Mouse (Mus musculus): ENCODE measurements at regions not wholly inside any gene's neighbourhood (a gene's known extent, or its start where the extent isn't known, plus 50 kb on each side); places are given as distances from the start of the nearest gene placed in this dataset.

DNA sequence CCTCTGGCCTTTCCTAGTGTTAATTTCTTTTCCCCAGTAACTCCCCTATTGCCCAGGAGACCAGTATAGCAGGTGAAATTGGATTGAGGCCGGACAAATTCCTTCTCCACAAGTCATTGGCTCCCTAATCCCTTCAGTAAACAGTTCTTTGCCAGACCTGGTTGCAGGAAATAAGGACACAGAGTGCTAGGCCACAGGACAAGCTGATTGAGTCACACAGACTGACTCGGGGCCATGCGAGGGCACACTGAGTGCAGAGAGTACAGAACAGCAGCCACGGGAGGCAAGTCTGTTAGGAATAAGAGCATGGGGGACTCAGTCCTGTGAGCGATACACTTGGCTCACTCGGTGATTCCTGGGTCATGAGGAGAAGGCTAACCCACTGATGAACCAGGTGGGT, 134.3 kb upstream of the Ajap1 start:
- no peak for DNase-seq (ENCODE audit: low read depth, low spot score)

DNA sequence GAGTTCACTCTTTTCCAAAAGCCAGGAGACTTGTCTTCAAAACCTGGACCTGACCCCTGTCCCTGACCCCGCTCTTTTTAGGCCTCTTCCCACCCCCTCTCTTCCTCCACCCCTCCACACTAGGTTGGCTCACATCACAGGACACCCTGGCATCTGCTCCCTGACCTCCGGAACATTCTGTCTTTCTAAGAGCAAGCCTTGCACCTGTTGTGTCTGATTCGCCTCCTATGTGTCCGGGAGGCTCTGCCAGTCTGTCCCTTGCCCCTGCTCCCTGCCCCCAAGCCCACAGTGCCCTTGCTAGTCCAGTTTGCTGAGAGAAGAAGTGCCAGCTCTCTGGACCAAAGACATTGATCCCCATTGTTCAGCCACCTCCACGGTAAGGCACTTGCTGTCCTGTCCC, 138.3 kb upstream of the Ajap1 start:
- DNase-seq (ENCODE audit: low read depth, low spot score), result no peak

- DNase-seq (ENCODE audit: low read depth, low spot score), result no peak
Observed at GRCm38 (mm10) chr4:153631161-153631560, 148.6 kb upstream of the Ajap1 start.

DNA sequence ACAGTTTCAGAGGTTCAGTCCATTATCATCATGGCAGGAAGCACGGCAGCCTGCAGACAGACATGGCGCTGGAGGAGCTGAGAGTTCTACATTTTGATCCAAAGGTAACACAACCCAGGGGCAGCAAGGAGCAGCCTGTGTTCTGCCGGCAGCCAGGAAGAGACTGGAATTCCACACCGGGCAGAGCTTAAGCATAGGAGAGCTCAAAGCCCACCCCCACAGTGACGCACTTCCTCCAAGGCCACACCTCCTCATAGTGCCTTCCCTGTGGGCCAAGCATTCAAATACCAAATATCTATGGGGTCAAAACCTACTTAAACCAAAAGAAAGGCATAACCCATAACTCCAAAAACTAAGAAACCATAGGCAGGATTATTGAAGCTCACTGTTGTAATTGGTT, 149.4 kb upstream of the Ajap1 start:
- no peak for DNase-seq (ENCODE audit: low read depth, low spot score)

DNA sequence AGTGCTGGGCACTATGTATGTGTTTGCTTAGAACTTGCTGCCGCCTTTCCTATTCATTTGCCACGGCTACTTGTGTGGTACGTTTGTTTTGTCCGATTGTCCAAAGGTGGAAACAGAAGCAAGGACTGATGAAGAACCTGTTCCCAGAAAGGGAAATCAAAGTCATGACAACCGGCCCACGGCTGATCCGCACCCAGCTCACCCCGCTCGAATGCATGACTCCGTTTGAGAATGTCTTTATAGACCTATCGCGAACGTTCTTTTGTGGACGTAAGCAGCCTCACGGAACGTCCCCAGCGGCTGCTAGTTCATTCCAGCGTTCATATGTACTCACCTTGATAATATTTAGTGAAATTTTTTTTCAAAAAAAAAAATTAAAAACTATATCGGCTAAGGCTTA, 149.9 kb upstream of the Ajap1 start:
- DNase-seq (ENCODE audit: low read depth, low spot score), result no peak

DNA sequence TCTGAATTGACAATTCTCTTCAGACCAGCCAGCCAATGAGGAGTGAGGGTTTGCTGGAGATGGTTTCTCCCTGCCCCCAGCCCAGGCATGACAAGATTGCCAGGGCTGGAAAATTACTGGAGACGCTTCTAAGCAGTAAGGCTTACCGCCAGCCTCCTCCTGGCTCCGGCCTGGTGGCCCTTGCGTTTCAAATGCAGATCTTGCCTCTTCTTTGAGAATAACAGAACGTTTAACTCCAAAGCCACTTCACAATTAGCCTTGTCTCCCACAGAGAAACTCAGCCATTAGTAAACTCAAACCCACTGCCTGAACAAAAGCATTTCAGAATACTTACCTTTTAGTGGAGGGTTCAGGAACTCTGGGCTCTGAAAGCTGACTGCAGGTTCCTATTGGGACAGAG, 150.6 kb upstream of the Ajap1 start:
- no peak for DNase-seq (ENCODE audit: low read depth, low spot score)

GRCm38 (mm10) chr4:153634221-153634881, 151.7 kb upstream of the Ajap1 start:
- DNase-seq (ENCODE audit: low read depth, low spot score), result no peak

DNA sequence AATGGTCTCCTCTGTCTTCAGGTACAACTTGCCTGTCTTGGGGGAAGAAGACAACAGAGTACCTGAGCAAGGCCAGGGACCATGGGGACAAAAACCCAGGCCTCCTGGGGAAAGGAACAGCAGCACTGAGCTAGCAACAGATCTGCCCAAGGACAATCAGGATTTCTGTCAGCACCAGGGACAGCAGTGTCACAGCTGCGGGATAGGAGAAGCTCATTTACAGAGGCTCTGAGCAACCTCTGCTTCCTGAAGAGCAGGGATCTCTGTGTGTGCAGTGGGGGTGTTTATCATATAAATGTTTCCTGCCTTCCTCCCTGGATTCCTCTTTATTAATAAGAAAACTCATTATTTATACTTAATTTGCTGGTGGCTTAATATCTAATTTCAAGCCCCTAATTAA, 155.4 kb upstream of the Ajap1 start:
- no peak for DNase-seq (ENCODE audit: low read depth, low spot score)

DNA sequence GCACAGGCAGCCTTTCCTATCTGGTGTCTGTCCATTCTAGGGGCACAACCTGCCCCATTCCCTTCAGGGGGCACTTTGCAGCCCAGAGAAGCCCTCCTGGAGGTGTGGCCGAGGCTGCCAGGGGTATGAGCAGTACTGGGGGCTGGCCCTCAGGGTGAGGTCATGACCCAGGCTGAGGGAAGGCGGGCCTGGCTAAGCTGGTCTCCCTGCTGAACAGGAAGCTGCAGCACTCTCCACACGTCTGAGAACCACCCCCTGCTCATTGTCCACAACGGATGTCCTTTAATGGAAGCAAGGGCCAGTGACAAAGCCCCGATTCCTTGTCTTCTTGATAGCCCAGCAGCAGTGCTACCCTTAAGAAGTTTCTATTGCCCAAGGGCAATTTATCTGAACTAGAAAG, 169.2 kb upstream of the Ajap1 start:
- DNase-seq (ENCODE audit: low read depth, low spot score), result no peak

DNA sequence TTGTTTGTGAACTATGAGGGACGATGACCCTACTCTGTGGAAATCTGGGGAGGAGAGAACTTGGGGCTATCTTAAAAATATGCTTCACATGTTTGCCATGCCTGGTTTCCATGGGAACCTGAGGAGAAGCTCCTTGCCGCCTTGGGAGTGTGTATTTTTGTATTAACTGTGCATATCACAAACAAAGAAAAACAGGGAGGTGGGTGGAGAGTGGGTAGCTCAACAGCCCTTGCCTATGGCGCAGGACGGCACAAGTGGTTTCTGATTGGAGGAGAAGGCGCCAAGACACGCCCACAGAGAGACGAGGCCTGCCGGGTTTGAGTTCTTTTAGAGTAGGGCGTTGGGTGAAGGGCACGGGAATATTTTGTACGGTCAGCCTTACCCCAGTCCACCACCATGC, 170.2 kb upstream of the Ajap1 start:
- no peak for DNase-seq (ENCODE audit: low read depth, low spot score)

DNA sequence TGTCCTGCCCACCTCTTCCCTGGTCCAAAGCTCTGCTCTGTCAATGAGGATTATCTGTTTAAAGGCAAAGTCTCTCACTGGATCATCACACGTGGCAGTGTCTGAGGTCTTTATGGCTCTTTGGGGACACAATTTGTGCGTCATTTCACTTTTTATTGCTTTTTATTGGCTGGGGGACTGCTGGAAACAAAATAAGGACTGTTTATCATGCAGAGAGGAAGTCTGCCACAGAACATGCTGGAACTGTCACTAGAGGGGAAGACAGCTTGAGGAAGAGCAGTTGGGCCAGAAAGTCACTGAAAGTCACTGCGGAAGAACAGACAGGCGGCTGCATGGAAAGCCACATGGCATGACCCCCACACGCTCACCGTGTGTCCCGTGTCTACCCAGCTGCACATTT, 180.1 kb upstream of the Ajap1 start:
- no peak for DNase-seq (ENCODE audit: low read depth, low spot score)

- DNase-seq (ENCODE audit: low read depth, low spot score), result peak; percentile 8
Observed at GRCm38 (mm10) chr4:153666626-153667236, 184.1 kb upstream of the Ajap1 start.

DNA sequence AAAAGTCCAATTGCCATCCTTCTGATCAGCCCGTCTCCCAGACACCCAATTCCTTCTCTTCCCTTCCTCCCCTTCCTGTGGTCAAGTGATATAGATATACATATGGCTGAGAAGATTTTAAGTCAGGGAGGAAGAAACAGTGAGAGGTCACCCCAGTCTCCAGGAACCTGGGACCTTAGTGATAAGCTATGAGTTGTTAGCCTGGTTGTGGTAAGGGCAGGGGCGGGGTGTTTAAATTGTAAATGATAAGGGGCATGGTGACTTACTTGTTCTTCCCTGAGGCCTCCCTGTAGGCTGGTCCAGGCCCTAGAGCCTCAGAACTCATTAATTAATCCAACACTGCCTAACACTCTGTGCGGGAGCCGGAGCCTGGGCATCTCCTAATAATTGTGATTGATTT, 186.5 kb upstream of the Ajap1 start:
- no peak for DNase-seq (ENCODE audit: low read depth, low spot score)

GRCm38 (mm10) chr4:153670216-153670615, 187.6 kb upstream of the Ajap1 start:
- peak; percentile 31 for DNase-seq (ENCODE audit: low read depth, low spot score)

GRCm38 (mm10) chr4:153675431-153675830, 192.8 kb upstream of the Ajap1 start:
- no peak for DNase-seq (ENCODE audit: low read depth, low spot score)

DNA sequence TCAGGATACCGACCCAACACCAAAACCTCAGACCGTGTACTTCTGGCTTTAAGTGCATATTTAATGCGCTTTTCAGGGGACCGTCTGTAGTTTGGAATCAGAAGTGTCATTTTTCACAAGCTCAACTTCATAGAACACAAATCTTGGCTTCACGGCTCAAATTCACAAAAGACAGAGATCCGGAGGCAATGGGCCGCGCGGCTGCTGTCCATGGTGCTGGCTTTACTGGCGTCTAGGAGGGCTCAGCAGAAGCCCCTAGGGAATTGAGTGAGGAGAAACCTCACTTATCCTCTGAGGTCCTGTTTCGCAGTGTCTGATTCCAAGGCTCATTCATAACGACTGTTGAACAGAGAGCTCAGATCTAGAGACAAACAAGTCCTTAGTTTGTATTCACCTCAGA, 196.5 kb upstream of the Ajap1 start:
- no peak for DNase-seq (ENCODE audit: low read depth, low spot score)

- DNase-seq (ENCODE audit: low read depth, low spot score), result no peak
Observed at GRCm38 (mm10) chr4:153688441-153688840, 205.8 kb upstream of the Ajap1 start.

DNA sequence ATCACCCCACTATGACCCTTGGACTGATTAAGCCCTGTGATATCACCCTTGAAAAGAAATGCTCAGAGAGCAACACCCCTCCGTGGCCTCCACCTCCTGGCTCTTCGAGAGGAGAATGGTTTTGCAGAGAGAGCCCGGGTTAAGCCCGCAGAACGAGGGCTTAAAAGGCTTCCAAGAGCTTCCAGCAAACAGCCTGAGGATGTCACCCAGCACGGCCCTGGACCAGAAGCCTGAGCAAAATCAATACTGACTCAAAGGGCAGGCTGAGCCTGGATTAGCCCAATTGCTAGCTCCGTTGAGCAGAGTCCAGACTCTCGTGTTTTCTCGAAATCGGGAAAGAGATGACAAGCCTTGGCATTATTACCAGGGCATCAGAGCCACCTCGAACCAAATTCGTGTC, 211.3 kb upstream of the Ajap1 start:
- no peak for DNase-seq (ENCODE audit: low read depth, low spot score)

DNA sequence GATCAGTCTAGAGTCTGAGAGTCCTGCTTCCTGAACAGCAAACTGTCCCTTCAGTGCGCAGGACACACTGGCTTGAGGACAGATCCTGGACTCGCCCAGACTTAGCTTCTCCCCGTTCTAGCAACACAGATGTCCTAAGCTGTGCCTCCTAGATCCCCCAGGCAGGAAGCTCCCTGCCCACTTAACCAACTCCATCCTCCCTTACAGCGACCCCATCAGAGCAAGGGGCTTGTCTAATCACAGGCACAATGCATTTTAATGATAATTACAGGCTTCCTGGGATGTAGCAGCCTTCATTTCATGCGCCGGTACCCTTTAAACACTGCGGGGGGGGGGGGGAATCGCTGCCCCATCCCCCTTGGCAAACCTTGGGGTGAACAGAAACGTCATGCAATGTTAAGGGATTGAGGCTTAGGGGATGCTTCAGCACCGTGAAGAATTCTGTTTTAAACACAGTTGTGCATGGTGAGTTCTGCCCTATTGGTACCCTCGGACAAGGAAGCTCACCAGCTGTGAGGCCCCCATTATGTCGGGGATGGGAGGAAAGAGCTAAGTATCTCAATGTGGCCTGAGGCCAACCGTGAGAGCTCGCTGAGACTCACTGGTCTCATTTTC, 213.9 kb upstream of the Ajap1 start:
- DNase-seq (ENCODE audit: low read depth, low spot score), result no peak

DNA sequence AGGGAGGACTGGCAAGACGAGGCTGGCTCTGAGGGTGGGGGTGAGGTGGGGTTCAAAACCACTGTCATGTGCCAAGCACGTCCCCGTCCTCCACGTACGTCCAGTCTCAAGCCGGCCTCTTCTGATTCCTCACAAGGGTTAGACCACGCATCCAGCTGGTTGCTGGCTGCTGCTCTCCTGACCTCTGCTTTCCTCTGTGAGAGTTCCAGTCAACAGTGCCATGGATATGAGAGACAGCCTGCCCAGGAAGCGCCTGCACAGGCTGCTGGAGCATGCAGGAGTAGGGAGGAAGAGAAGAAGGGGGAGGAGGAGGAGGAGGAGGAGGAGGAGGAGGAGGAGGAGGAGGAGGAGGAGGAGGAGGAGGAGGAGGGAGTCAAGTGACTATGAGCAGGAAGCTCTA, 224.6 kb upstream of the Ajap1 start:
- no peak for DNase-seq (ENCODE audit: low read depth, low spot score)

DNA sequence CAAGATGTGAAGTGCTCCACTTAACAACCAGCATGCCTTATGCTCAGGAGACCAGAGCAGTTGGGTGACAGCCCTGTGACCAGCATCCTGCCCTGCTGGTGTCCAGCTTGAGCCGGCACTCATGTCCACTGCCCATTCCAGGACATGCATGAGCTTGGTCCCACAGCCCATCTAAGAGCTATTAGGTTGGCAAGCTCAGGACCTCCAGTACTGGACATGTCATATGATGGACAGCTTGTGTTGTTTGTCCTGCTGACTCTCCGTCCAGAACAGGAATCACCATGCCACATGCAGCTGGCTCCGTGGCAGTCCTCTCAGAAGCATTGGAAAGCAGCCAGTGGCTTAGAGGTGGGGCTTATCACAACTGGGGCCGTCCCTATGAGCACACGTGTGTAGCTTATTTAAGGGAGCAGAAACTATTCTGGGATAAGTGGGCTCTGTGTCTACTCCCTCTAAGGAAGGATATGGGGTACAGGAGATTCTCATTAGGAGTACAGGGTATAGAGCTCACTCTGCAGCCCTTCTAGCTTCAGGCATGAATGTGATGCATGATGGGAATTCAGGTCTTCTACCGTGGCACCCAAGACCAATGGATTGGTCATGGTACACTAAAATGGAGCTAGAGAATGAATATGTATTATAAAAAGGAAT, 232.5 kb upstream of the Ajap1 start:
- no peak for DNase-seq (ENCODE audit: low read depth, low spot score)

DNA sequence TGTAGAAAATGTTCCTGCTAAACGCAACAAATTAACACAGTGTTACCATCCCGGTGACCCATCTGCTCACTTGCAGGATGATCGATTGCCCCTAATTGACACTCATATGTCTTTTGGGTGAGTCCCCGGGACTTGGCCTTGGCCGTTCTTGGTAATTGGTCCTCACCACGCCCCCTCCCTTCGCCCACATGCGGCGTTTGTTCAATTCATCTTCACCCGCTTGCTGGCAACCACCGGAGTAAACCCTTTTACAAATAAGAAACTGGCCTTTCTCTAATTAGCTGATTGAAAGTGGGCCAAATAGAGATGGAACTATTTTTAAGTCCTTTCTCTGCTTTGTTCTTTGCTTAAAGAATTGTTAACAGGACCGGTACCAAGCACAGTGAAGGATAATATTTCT, 234.7 kb upstream of the Ajap1 start:
- no peak for DNase-seq (ENCODE audit: low read depth, low spot score)

DNA sequence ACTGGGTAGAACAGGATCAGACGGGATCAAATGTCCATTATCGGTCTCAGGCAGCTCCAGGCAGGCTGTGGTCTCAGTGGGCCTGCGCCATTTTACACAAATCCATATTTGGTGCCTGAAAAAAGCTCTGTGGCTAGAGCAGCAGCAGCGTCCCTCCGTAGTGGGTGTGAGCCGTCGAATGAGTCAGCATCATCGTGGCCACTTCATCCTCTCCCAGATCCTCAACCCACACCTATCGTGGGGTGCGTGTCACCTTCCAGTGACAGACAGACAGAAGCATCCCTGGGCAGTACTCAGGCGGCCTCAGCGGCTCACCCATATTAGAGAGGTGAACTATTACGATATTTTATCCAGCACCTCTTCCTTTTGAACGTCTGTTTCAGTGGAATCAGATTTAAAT, 233.0 kb upstream of the A430005L14Rik start:
- no peak for DNase-seq (ENCODE audit: low read depth, low spot score)

Measured in c-Kit-negative CD71-positive TER-119-positive erythroid progenitor cells, embryonic 14.5 days (primary cell).